Mouse (Mus musculus) MEL (cell line): ENCODE measurements around the gene Ssna1.
A peak's percentile ranks its signal among the peaks of the same experiment; 100 is the strongest.

Source experiments
- BHLHE40 ChIP-seq: IDR thresholded peaks from 2 replicates; pipeline ENCODE4 v1.6.1; 2012; ENCODE audit warnings: low read depth, mild to moderate bottlenecking, inconsistent platforms, low read length, improper control_type of control experiment, borderline replicate concordance
- EP300 ChIP-seq, 2 experiments: IDR thresholded peaks; 2 replicates each; pipeline ENCODE4 v1.6.1; 2011; ENCODE audit warnings: improper control_type of control experiment in 2 of 2, low read length in 2 of 2, low read depth in 1 of 2, mild to moderate bottlenecking in 1 of 2
- HCFC1 ChIP-seq: IDR thresholded peaks from 2 replicates; pipeline ENCODE4 v1.6.1; 2012; ENCODE audit warnings: low read depth, mild to moderate bottlenecking, inconsistent platforms, low read length, improper control_type of control experiment, moderate library complexity
- MYC ChIP-seq: IDR thresholded peaks from 2 replicates; pipeline ENCODE4 v1.6.1; 2011; ENCODE audit warnings: low read depth, mild to moderate bottlenecking, low read length, improper control_type of control experiment, moderate library complexity
- NRF1 ChIP-seq: IDR thresholded peaks from 2 replicates; pipeline ENCODE4 v1.6.1; 2014; ENCODE audit warnings: low read depth, mild to moderate bottlenecking, inconsistent platforms, low read length, improper control_type of control experiment, moderate library complexity; ENCODE audit not compliant: poor library complexity, insufficient read depth, severe bottlenecking
- POLR2A ChIP-seq, 2 experiments: IDR thresholded peaks; 2 replicates each; pipeline ENCODE4 v1.6.1; 2011 to 2012; ENCODE audit warnings: low read length in 2 of 2, mild to moderate bottlenecking in 2 of 2, control low read depth in 1 of 2, improper control_type of control experiment in 1 of 2, low read depth in 1 of 2, moderate library complexity in 1 of 2; ENCODE audit not compliant: control insufficient read depth in 1 of 2, insufficient read depth in 1 of 2, poor library complexity in 1 of 2
- TBP ChIP-seq: IDR thresholded peaks from 2 replicates; pipeline ENCODE4 v1.8.0; 2011; ENCODE audit warnings: low read depth, low read length, improper control_type of control experiment
- UBTF ChIP-seq: IDR thresholded peaks from 2 replicates; pipeline ENCODE4 v1.6.1; 2012; ENCODE audit warnings: low read depth, mild to moderate bottlenecking, inconsistent platforms, low read length, improper control_type of control experiment, moderate library complexity, borderline replicate concordance; ENCODE audit not compliant: insufficient read depth
- ZMIZ1 ChIP-seq: IDR thresholded peaks from 2 replicates; pipeline ENCODE4 v1.6.1; 2012; ENCODE audit warnings: low read depth, mild to moderate bottlenecking, inconsistent platforms, low read length, improper control_type of control experiment, moderate library complexity
- ZNF384 ChIP-seq: IDR thresholded peaks from 2 replicates; pipeline ENCODE4 v1.6.1; 2012; ENCODE audit warnings: low read depth, mild to moderate bottlenecking, inconsistent platforms, low read length, improper control_type of control experiment

- TF ChIP-seq BHLHE40 (no peak), POLR2A (IDR thresholded peaks at IDR 0.05; ENCODE audit: control insufficient read depth in 1 of 2, insufficient read depth in 1 of 2, low read depth in 1 of 2, low read length in 2 of 2, poor library complexity in 1 of 2) (no peak), TBP (no peak), MYC (no peak), ZMIZ1 (no peak), ZNF384 (peak; percentile 53; the same call in 1 of the 2 replicates), EP300 (IDR thresholded peaks at IDR 0.05; ENCODE audit: low read depth in 1 of 2, low read length in 2 of 2) (no peak), UBTF (no peak), NRF1 (no peak), HCFC1 (no peak)
These were observed 47.8 kb upstream of the Ssna1 start for GRCm38 (mm10) chr2:25320084-25320483.
